Mouse (Mus musculus) frontal cortex, postnatal 25 days (tissue): ENCODE measurements around the gene Nudcd2.
A peak's percentile ranks its signal among the peaks of the same experiment; 100 is the strongest.
"Not testable (repeated sequence)": the region's sequence is repeated elsewhere in the genome, so short reads cannot be mapped to it uniquely, and the experiment has no call there.

Experiments
- DNase-seq, 2 experiments: peaks; one replicate each; pipeline ENCODE4 v3.0.0; 2022; ENCODE audit warnings: low spot score in 2 of 2

Nudcd2 gene

DNA sequence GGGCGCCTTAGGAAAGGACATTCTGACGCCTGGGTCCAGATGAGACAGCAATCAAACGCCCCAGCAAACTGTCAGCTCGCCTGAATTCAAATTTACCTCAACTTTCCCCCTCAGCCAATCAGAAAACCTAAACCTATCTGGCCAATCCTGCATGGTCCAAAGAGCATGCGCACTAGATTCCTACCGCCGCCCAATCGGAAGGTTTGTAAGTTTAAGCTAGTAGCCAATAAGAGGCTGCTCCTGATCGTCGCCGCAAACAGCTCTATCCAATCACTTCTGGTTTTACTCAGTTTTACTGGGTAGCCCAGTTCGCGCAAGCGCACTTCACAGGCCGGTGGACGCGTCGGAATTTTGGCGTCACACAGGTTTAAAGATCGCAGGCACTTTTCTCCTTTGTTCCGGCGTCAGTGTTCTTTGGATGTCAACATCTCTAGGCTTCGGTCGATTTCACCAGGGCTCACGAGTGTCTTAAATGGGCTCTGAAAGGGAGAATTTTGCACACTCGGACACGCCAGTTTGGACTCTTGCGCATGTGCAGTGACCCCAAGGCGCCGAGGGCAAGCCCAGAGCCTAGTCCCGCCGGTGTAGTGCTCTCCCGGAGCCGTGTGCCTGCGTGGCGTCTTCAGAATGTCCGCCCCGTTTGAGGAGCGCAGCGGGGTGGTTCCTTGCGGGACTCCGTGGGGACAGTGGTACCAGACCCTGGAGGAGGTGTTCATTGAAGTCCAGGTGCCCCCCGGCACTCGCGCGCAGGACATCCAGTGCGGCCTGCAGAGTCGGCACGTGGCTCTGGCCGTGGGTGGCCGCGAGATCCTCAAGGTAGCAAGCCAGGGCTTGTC is at the start of gene Nudcd2, which contains the start of gene Hmmr:
TSS of gene Nudcd2 (plus strand) at position 329 of the 836 bp plus-strand sequence.
TSS of gene Hmmr (minus strand) at position 84 of the 836 bp plus-strand sequence.
- DNase-seq: peak; percentile 88 to 92

GRCm38 (mm10) chr11:40690444-40691127 is 42.9 kb upstream of the Nudcd2 start:
- no peak for DNase-seq

- DNase-seq: peak; percentile 11 to 16
These were observed 41.4 kb upstream of the Nudcd2 start for GRCm38 (mm10) chr11:40692101-40692509.

DNA sequence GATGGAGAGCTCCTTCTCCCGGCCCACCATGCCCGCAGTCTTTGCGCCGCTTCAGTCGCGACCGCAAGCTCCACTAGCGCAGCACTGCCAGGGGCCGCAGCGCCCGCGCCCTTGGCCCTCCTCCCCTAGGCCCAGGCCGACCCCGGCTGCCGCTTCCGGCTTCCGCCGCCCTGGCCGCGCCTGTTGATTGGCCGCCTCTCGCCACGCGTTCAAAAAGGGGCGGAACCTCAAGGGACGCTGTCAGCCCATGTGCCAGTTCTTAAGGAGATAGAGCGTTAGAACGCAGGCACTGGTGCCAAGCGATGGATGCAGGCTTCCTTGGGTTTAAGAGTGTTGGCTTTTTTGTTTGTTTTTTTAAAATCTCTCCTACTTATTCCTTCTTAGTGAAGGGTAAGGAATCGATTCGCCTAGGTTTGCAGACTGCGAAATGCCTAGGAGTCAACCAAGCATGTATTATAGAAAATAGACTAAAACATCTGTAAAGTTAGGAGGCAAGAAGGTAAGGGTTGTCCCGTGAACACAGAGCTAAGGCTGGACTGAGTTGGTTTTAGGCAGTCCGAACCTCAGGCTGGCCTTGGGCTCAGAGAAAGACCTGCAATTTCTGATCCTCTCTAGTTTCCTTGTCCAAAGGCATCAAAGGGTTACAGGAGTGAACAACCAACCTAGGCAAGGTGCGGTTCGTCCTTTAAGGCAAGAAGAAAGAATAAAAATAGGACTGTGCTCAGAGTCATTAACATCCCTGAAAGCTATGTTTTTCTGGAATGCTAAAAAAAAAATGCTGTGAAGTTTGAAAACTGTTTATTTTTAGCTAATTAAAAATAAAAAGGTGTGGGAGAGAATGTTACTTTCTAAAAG is 40.7 kb upstream of the Nudcd2 start:
- DNase-seq: peak; percentile 86 to 88

DNA sequence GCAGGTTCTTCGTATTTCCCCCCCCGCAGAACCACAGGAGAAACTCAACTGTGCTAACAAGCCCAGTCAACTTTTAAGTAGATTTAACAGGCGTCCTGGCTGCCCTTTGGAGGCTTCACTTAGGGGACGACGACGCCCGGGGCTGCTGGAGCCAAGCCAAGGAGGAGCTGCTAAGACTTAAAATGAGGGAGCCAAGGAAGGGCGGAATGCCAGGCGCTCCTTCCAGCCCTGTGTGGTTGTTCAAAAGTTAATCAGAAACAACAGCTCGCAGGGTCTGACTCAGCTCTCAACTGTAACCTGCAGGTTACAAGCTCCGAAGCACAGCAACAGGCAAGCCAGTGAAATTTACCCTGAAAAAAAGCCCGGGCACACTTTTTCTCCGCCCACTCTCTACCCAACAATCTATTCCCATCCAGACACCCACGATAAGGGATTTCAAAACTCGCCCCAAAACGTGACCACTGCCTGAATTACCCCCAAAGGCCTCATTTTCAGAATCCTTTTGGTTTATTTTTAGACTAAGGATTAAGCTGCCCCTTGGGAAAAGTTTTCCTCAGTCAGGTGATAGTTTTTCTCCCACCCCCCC is 40.0 kb upstream of the Nudcd2 start:
- DNase-seq: peak; percentile 39 to 48

- DNase-seq: peak; percentile 24 to 30
These were observed 39.0 kb upstream of the Nudcd2 start for GRCm38 (mm10) chr11:40694311-40695087.

DNA sequence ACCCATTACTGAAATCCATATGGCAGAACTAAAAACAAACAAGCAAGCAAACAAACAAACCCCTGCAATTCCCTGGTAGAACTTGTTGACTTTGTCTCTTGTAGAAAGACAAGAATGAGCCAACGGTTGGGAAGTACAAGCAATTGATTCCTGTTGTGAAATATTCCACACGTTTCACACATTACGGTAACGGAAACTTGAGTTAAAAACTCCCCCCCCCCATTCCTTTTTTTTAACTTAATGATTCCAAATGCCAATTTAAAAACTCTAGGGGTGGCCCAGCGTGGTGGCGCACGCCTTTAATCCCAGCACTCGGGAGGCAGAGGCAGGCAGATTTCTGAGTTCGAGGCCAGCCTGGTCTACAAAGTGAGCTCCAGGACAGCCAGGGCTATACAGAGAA is 38.4 kb upstream of the Nudcd2 start, which contains the start of gene Mat2b:
TSS of gene Mat2b (minus strand) at position 101 of the 400 bp plus-strand sequence.
- no peak for DNase-seq

- DNase-seq: not testable (repeated sequence)
These were observed 23.6 kb upstream of the Nudcd2 start for GRCm38 (mm10) chr11:40709899-40710298.

DNA sequence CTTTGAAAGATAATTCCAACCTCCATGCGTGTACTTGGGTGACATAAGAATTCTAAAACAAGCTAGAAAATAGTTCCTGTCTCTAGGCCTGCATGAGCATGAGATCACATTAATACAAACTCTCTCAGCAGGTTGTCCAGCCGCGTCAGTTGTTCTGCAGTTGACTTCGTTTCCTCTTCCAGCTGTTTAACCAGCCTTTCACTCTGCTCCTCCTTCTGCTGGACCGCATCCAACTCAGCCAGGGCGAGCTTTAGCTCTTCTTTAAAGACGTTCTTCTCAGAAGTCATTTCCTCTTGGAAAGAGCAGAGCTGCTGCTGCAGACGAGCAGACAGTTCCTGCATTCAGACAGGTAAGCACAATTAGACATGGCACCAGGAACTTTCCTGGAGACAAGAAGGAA is 19.6 kb upstream of the Nudcd2 start:
- DNase-seq: no peak

DNA sequence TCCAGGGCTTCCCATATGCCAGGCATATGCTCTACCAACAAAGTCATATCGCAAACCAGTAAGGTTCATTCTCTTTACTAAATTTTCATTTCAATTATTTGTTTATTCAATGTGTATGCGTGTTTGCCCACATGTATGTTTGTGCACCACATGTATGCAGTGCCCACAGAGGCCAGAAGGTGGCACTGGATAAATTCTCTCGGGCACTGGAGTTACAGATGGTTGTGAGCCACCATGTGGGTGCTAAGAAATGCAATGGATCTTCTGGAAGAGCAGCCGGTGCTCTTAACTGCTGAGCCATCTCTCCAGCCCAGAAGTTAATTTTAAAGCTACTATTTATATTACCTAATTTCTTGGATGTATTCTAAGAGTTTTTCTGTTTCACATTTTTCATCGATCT is 17.9 kb upstream of the Nudcd2 start:
- DNase-seq: no peak

- DNase-seq: no peak
These were observed 15.1 kb upstream of the Nudcd2 start for GRCm38 (mm10) chr11:40718324-40718723.

DNA sequence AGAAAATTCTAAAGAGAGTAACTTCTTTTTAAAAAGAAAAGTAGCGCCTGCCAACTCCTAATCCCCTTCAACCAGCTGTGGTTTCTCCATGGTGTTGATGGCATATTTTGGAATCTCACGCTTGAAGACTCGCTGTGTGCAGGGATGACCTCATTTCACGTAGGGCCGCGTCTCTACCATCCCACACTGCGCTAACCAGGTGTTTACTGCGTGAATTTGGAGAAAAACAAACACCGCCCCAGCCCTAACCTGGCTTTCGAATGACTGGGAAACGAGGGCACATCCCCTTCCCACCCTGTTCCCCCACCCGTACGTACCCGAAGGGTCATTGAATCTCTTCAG is 499 bp upstream of the Nudcd2 start:
- DNase-seq: no peak

- DNase-seq: no peak
These were observed 835 bp downstream of the Nudcd2 start for GRCm38 (mm10) chr11:40734251-40734752.

DNA sequence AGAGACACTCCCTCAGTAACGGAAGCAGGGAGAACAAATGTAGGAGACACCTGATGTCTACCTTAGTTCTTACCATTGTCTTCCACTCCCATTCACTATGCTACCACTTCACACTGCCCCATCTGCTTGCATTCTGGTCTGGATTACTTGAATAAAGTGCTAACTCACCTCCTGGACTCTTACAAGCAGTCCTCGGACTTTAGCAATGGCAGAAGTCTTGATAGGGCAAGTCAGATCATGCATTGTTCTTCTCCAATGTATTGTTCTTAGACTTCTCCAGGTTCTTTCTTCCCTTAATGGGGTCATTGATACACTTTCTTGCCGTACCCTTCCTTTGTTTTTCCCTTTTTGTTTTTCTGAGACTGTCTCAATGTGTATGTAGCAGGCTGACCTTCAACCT is 3.9 kb downstream of the Nudcd2 start:
- no peak for DNase-seq

DNA sequence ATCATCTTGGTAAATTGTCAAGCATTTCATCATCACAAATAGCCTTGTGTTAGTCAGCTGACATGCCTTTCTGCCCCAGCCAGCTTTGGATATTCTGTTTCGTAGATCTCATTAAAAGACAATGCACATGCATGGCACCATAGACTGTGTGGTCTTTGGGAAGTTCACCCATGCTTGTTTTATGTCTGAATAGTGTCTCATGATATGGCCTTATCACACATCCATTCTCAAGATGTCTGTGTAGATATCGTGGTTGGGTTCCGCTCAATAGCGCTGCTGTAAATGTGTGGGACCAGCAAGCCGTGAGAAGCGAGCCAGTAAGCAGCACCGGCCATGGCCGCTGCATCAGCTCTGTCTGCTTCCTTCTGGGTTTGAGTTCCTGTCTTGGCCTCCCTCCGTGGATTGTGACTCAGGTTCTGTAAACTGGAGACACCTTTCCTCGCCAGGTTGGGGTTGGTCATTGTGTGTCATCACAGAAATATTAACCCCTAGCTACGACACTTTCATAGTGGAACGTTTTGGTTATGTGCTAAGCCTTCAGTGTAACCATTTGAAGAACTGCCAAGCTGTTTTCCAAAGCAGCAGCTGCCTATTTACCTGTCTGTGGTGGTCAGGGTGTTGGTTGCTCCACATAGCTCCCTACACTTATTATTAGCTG is 8.3 kb downstream of the Nudcd2 start:
- no peak for DNase-seq

DNA sequence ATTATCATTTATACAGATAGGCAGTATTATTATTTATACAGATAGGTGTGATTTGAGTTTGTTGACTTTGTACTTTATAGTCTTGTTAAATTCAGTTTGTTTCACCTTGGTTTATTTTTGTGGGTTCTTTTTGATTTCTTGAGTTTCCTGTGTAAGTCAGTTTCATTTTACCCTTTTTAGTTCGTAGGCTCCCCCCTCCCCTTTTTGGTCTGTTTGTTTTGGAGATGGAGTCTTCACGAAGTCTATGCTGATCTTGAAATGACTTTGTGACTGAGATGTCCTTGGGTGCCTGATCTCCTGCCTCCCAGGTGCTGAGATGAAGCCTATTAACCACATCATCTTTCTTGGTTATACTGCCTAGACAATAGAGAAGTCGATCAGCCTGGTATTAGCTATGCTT is 10.9 kb downstream of the Nudcd2 start:
- DNase-seq: no peak

DNA sequence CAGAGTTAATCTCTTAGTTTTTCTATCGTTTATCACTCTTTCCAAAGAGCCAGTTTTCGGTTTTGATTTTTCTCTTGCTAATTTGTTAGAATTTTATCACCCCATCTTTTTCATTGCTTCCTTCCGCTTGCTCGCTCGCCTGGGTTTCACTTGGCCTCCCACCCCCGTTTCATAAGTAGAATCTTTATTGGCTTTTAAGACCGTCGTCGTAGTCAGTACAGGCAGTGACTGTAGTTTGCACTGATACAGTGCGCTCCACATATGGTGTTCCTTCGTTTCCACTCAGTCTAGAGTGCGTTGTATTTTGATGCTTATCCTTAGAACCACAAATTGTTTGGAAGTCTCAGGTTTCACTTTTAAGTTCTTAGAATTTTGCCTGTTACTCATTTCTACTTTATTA is 12.9 kb downstream of the Nudcd2 start:
- no peak for DNase-seq

DNA sequence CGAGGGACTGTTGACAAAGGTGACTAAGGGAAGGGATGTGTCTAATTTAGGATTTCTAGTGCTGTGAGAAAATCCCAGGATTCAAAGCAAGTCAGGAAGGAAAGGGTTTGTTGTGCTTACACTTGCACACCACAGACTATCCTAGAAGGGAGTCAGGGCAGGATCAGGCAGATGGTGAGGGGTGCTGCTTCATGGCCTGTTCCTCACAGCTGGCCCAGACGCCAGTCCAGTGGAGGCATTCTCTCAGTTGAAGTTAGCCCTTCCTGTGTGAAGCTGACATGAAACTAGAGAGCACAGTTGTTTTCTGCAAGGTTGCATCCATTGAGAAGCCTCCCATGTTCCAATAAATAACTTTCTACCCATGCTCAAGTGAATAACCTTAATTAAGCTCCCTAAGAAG is 14.2 kb downstream of the Nudcd2 start:
- no peak for DNase-seq

DNA sequence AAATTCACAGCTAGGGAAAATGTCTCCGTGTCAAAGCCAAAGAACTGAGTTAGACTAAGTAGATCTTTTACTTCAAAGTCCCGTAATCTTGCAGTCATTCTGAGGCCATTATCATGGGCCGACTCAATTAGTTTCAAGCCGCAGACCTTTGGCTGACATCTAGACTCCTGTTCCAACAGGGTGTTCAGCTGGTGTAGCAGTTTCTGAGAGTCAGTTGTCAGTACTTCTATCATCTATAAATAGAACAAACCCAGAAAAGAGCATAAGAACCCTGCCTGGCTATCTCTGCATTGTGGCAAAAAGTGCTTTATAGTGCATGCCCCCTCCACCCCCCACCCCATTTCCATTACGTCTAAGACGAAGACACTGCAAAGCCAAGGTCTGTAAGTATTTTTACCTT is 20.4 kb downstream of the Nudcd2 start:
- DNase-seq: no peak

GRCm38 (mm10) chr11:40754664-40755107 is 21.2 kb downstream of the Nudcd2 start:
- no peak for DNase-seq
